Mouse (Mus musculus): Measurements from ENCODE around the gene Chrna10.

DNA sequence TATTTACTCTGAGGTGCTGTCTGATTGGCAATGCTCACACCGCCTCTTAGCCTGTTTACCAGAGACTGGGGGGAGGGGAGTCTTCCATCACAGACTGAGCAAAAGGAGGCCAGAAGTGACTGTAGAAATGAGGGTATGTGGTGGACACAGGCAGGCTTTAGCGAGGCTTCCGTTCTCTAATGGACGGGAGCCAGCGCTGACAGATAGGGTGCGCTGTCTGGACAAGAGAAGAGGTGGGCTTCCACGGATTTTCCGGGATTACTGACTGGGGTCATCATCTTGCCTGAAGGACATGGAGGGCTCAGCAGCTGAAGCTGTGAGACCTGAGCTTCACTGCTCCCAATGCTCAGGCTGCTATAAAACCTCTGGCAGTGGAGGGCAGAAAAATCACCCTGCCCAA lies 14.4 kb downstream of the Chrna10 start:
- TF ChIP-seq POLR2A (IDR thresholded peaks at IDR 0.05; ENCODE audit: low read depth, low read length) (no peak), CTCF (IDR thresholded peaks at IDR 0.05; ENCODE audit: extremely low read depth, insufficient read length, insufficient replicate concordance, low read depth, low read length) (no peak)

Measured in small intestine, adult 2 months (tissue).